Mouse (Mus musculus) embryonic fibroblast, embryonic 13.5 days (primary cell): Measurements from ENCODE around the gene Sim2. TPM values are rescaled to one million over a fixed set of nuclear protein-coding genes. Genes with fewer than 3 reads are reported as not detected.

Experiments
- H3K27ac ChIP-seq: 2 replicates; pipeline ENCODE4 v1.5.1; 2012; ENCODE audit warnings: low read length, control low read depth, inconsistent platforms; ENCODE audit not compliant: insufficient read depth
- H3K4me1 ChIP-seq: 2 replicates; pipeline ENCODE4 v1.6.1; 2011; ENCODE audit warnings: low read length; ENCODE audit not compliant: control insufficient read depth, insufficient read depth
- H3K4me3 ChIP-seq: 2 replicates; pipeline ENCODE4 v1.5.1; 2011; ENCODE audit warnings: mild to moderate bottlenecking, control low read depth, low read length; ENCODE audit not compliant: insufficient read depth
- CTCF ChIP-seq: IDR thresholded peaks from 2 replicates; pipeline ENCODE4 v1.5.1; 2011; ENCODE audit warnings: mild to moderate bottlenecking, control low read depth, low read length, moderate library complexity, borderline replicate concordance; ENCODE audit not compliant: insufficient read depth
- POLR2A ChIP-seq: IDR thresholded peaks from 2 replicates; pipeline ENCODE4 v1.6.1; 2011; ENCODE audit warnings: low read depth, mild to moderate bottlenecking, control low read depth, low read length, moderate library complexity
- polyA plus RNA-seq: library from polyadenylated mRNA; stranded (reverse); fragments of >200 nt; gene quantifications from 2 replicates; pipeline ENCODE4 v1.2.4, GENCODE M21; 2011; ENCODE audit warnings: low read depth; ENCODE audit not compliant: missing spikeins, insufficient read length

The Sim2 gene
- polyA plus RNA-seq, 1 experiment: 6.9 TPM

DNA sequence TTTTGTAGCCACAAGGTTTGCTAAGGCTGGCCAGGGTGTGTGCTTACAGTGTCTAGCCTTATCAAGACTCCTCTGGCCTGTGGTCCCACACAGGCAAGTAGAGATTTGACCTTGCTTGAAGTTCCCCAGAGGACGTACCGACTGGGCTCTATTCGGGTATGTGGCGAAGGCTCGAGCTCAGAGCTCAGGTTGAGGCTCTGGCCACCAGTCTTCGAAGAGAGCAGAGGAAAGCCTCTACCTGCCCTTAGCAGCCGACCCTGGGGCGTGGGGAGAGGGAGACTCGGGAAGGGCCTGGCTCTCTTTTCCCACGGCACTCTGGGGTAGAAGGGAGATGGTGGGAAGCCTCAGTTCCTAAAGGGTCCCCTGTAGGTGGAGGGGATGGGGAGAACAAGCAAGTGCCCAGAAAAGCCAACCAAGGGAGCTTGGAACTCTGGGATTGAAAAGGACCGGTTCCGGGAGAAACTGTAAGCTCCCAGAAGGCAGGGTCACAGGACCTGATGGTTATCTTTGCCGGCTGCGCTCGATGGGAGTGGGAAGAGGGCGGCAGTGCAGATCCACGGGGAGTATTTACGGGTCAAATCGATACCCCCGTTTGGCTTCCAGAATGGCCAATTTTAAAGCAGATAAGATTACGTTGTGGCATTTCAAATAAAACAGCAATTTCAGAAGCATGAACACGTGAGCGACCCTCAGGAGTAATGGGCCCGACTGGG lies 8.6 kb downstream of the Sim2 start:
- Histone ChIP-seq H3K4me3 (no peak overlapping the region), H3K4me1 (no peaks in the 10 kb centered on the region), H3K27ac (no peak overlapping the region)
- no peak for TF ChIP-seq CTCF
- no peak for TF ChIP-seq POLR2A

DNA sequence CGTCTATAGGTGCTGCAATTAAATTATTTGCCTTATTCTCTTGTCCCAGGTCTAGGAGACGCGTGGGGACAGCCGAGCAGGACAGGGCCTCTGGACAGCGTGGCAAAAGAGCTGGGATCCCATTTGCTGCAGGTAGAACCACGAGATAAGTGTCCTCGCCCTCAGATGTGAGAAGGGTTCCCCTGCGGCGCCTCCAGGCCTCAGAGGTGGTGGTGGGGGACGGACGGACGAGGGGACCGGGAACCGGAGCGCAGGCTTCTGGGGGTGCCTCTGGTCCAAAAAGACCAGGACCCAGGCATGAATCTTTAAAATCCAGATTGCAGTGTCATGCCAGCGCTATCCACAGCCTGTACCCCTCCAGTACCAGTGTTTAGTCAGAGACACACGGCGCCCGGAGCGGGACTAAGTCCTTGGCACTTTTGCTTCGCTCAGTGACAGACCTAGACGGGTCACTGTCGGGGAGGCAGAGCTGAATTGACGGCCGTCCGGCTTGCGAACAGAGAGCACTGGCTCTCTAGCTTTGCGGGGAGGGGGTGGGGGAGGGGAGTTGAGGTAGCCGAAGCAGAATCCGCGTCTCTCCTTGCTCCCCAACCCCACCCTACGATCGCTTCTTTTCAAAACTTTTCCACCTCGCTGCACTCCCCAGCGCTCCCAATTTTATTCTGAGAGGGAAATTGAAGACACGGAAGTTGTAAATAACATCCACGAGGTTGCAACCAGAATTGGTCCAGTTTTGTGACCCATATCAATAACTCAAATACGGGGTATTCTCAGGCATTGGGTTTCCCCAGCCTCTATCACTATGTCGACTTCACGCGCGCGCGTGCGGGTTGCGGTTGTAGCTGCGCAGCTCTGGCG lies 9.7 kb downstream of the Sim2 start:
- TF ChIP-seq POLR2A: no peak
- Histone ChIP-seq H3K4me3 (no peak overlapping the region; the same call in 1 of the 2 replicates), H3K4me1 (no peaks in the 10 kb centered on the region), H3K27ac (no peak overlapping the region)

DNA sequence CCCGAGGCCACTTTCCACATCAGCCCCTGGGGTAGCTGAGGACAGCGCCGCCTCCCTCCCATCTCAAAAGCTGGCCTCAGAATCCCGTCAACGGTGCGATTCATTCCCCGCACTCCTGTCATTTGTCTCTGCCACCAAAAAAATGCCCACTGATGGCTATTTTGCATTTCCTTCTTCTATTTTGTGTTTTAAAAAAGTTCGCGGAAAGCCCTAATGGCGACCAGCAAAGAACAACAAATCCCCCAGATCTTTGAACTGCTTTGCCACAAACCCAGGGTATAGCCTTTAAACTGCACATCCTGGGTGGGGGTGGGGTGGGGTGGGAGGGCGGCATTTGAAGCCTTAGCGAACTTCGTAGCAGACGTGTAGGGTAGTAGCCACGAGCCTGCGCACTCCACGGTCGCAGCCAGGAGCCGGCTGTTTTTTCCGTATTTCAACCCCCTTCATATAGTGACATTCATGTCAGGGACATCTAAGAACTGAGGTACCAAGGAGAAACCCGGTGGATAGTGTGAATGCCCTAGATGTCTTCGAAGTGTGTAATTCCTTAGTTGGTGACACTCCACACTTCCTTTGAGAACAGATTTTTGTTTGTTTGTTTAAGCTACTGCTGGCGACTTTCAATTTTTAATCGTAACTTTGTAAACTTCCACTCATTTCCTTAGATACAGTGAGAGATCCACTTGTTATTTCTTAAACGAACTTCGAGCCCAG lies 10.5 kb downstream of the Sim2 start:
- Histone ChIP-seq H3K4me3 (no peak overlapping the region), H3K4me1 (no peaks in the 10 kb centered on the region)
- TF ChIP-seq CTCF (no peak), POLR2A (no peak)

DNA sequence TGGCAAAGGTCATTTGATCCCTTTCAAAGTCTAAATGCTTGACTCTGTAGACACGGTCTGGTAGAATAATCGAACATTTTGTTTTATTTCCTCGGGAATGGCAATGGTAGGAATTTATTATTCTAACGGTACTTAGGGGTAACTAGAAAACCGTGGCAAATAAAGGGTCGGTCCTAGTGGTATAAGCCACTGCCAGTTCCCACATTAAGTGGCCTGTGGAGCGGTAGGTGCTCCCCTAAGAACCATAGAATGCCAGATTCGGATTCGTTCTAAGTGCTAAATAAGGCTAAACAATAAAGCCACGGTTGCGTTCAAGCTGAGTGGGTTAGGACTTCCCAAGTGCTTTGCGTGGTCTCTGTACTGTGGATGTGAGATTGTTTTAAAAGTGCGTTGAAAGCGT lies 11.7 kb downstream of the Sim2 start:
- TF ChIP-seq POLR2A (no peak), CTCF (no peak)
- no peak overlapping the region for H3K27ac ChIP-seq
- H3K4me1 ChIP-seq: peaks cover 2% of the 10 kb centered on the region; the same call in 1 of the 2 replicates
- no peak overlapping the region for H3K4me3 ChIP-seq

More for the DNA sequence above, 10.5 kb downstream of the Sim2 start:
- no peak overlapping the region for H3K27ac ChIP-seq

DNA sequence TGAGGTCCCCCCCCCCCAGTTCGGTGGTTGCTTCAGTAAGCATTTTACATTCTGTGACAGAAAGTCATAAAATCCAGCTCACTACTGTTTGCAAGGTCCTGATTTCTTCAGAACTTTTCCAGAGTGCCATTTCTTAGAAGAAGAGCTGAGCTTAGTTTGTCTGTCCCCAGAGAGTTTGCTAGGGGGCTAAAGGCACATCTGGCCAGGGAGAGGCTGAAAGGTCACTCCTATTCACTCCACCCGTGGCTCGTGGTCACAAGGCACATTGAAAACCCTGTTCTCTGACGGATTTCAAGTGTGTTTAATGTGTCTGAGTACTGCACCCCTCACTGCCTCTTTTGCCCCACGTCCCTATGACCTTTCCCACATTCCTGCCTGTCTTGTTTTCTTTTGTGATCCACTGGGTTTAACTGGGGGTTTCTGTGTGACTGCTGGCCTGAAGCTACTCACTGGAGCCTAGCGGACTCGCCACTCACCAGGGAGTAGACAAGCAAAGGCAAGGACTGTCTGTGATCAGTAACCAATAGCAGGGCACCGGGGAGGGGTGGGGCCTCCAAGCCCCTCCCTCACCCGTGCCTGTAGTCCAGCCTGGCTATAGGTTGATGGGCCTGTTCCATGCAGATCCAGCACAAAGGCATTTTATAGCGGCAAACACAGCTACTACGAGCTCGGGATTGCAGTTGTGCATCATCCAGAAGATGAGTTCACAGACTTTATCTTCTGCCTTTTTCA lies 13.2 kb downstream of the Sim2 start:
- no peak overlapping the region for H3K27ac ChIP-seq
- TF ChIP-seq POLR2A (no peak), CTCF (no peak)
- H3K4me1 ChIP-seq: peaks cover 2% of the 10 kb centered on the region; the same call in 1 of the 2 replicates
- no peak overlapping the region for H3K4me3 ChIP-seq

DNA sequence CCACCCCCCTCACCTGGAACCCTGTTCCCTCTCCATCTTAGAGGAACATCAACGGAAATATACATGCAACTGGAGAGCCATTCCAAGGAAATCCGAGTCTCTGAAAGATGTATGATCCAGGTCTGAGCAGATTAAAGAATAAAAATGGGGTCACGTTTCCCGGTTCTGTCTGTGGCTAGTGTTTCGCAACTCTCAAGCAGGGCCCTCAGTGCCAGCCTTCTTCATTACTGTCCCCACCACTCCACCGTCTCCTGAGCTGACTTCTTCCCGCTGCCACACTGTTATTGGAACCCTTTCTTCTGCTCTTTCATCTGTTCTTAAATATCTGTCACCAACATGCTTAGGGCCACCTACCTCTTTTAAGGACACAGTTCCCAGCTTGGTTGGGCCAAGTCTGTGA lies 28.4 kb downstream of the Sim2 start:
- Histone ChIP-seq H3K4me1 (no peaks in the 10 kb centered on the region), H3K4me3 (no peak overlapping the region), H3K27ac (no peak overlapping the region)
- TF ChIP-seq CTCF (no peak), POLR2A (no peak)

DNA sequence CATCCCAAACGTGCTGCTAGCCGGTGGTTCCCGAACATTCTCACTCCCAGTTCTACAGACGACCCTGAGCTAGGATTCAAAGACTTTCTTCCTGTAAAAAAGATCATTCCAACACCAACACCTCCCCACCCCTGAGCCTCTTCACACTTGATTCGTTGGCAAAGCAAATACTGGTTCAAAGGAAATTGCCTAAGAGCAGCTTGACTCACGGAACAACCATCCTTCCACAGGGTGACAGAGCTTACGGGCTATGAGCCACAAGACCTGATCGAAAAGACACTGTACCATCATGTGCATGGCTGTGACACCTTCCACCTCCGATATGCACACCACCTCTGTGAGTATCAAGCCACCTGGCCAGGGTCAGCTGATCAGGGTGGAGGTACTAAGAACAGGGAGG lies 30.0 kb downstream of the Sim2 start:
- no peak overlapping the region for H3K4me3 ChIP-seq
- TF ChIP-seq POLR2A (no peak), CTCF (no peak)
- H3K27ac ChIP-seq: no peak overlapping the region
- H3K4me1 ChIP-seq: no peaks in the 10 kb centered on the region

DNA sequence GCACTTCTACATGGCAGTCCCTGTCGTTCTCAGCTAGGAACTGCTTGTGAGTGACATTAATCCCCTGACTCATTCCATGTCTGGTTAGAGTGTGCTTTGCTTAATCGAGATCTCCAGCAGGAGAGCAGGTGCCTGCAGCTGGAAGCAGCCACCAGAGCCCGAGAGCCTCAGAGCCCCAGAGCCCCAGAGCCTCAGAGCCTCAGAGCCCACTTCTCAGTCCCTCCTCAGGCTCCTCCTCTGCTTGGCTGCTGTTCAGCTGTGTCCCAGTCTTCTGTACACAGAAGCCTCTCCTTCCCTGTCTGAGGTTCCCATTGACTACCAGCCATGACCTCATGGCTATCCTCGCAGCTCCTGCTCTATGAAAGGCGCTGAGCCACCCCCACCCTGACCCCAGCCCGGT lies 32.6 kb downstream of the Sim2 start:
- H3K27ac ChIP-seq: no peak overlapping the region
- no peak overlapping the region for H3K4me3 ChIP-seq
- TF ChIP-seq CTCF (no peak), POLR2A (no peak)
- no peaks in the 10 kb centered on the region for H3K4me1 ChIP-seq

DNA sequence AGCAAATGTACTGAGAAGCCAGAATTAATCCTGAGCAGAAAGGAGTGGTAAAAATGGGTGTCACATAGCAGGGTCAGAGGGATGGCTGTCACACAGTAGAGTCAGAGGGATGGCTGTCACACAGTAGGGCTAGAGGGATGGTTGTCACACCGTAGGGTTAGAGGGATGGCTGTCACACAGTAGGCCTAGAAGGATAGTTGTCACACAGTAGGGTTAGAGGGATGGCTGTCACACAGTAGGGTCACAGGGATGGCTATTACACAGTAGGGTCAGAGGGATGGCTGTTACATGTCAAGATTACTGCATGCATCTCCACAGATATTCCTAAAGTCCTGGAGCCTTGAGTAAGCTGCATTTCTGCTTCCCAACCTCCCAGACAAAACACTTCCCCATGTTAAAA lies 33.7 kb downstream of the Sim2 start:
- no peak overlapping the region for H3K27ac ChIP-seq
- H3K4me1 ChIP-seq: no peaks in the 10 kb centered on the region
- H3K4me3 ChIP-seq: no peak overlapping the region
- TF ChIP-seq CTCF (no peak), POLR2A (no peak)
